Mouse (Mus musculus) kidney, adult 2 months (tissue): ENCODE data around the gene Gm45799.

Source experiments
- CTCF ChIP-seq: fragments of 200-500 bp; conservative IDR thresholded peaks from 2 replicates; pipeline ENCODE4 v1.5.1; 2011; ENCODE audit warnings: low read depth, mild to moderate bottlenecking, control low read depth, low read length, moderate library complexity, mixed read lengths; ENCODE audit not compliant: insufficient read depth, insufficient read length
- POLR2A ChIP-seq: fragments of 200-500 bp; IDR thresholded peaks from one replicate; pipeline ENCODE4 v1.6.1; 2011; ENCODE audit warnings: low read depth, low read length, control low read depth

DNA sequence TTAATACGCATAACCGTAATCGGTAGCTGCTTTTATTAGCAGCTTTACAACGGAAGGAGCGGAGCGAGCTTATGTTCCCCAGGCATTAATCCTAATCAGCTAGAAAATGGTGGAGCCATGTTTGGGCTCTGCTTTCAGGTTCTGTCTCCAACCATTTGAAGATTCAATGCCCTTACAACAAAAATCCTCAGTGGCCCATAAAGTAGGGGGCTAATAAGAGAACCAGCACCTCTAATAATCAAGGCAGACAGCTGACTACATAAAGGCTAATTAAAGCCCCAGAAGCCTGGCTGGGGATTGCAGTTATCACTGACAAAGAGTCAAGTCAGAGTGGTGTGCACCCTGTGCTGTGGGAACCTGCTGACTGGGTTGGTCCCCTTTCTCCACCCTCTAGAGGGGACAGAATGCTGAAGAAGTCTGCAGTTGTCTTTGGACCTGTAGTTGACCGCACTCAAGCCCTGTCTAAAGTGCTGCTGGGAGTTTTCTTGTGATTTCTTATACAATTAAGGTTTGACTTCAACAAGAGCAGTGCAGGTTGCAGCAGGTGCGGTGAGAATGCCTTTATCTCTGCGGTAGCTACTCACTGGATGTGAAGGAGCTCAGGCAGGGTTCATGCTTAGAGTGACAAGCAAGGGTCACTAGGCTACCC, 6.0 kb upstream of the Gm45799 start:
- TF ChIP-seq POLR2A, result no peak
- TF ChIP-seq CTCF, result no peak
